Mouse (Mus musculus) spleen, embryonic (tissue): ENCODE data around the gene Pbxip1.

Source experiments
- CTCF ChIA-PET: fragments of 350-600 bp; sonication (Branson Sonifier 250); formaldehyde crosslinking; loops from one replicate; lab custom pipeline; 2022; lab: Charles Lee

Pbxip1 gene

GRCm38 (mm10) chr3:89479055-89479454 is 42.5 kb downstream of the Pbxip1 start:
- CTCF ChIA-PET, result no interaction called here

GRCm38 (mm10) chr3:89481488-89481887 is 45.0 kb downstream of the Pbxip1 start:
- CTCF ChIA-PET, result interaction anchor here (0.6 to 1.5 kb wide), 2 partner anchors 25 to 288 kb away, joined by 3 read pairs; no protein-coding TSS in a partner anchor

GRCm38 (mm10) chr3:89482249-89482648 is 45.7 kb downstream of the Pbxip1 start:
- CTCF ChIA-PET, result interaction anchor here (0.6 to 1.5 kb wide), 3 partner anchors 26 to 175 kb away, joined by 3 to 6 read pairs (median 3); no protein-coding TSS in a partner anchor

DNA sequence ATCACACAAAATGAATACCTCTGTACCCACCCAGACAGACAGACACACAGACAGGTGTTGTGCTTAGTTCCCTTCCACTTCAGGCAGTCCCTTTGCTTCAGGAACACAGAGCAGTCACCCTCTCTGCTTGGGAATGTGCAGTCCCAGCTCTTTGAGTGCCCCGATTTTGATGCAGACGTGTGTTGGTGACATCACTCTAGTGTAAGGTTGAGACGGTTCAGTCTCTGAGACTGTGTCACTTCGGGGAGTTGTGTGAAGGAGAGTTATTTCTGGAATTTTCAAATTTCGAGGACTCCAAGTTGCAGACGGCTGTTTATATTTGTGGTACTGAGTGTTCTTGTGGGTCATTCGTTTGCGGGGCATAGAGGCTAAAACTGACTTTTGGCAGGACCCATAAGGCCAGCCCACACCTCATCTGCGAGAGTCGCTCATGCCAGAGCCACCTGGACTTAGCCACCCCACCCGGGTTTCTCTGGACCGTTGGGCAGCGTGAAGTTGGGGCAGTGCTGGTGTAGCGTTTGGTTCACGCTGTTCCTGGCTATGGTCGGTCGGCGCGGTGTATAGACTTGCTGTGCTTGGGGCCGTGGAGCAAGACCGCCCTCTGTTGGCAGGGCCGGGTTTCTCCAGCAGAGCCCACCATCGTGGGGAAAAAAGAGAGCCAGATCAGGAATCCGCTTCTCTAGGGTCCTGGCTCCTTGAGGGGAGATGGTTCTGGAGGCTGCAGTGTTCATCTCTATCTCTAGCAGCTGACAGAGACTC is 48.4 kb downstream of the Pbxip1 start:
- CTCF ChIA-PET, result interaction anchor here (0.8 to 1.6 kb wide), 3 partner anchors 10 to 144 kb away, joined by 3 to 4 read pairs (median 3); no protein-coding TSS in a partner anchor

DNA sequence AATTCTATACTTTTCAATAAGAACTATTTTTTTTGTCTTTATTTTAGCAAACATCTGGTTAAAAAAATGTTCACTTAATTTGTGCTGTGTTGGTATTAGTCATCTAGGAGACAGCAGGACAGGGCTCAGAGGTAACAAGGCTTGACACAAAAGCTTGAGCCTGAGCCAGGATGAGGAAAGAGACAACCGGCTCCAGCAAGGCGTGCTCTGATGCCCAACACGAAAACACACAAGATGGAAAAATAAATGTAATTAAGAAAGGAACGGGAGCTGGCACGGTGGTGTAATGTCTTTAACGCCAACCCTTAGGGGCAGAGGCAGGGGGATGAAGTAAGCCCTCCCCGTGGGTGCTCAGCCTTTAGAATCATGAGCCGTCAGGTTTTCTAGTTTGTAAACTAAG is 49.6 kb downstream of the Pbxip1 start:
- CTCF ChIA-PET, result interaction anchor here (0.6 kb wide), 1 partner anchor 94 kb away, joined by 7 read pairs; no protein-coding TSS in a partner anchor

- CTCF ChIA-PET, result no interaction called here
Measured at GRCm38 (mm10) chr3:89486916-89487702, 50.6 kb downstream of the Pbxip1 start.

DNA sequence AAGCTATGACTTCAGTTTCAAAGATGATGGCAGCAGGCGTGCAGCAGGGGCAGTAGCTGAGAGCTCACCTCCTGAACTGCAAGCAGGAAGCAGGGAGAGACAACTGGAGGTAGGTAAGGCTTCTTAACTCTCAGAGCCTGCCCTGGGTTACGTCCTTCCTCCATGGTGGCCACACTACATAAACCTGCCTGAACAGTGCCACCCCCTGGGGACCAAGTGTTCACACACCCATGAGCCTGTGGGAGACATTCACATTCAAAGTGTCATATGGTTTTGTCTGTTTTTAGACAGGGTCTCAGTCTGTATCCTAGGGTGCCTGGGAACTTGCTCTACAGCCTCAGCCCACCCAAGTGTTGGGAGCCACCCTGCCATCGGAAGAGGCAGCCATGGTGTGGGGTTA is 54.3 kb downstream of the Pbxip1 start:
- CTCF ChIA-PET, result no interaction called here

GRCm38 (mm10) chr3:89491559-89491958 is 55.1 kb downstream of the Pbxip1 start:
- CTCF ChIA-PET, result no interaction called here

- CTCF ChIA-PET, result no interaction called here
Measured at GRCm38 (mm10) chr3:89492701-89493151, 56.2 kb downstream of the Pbxip1 start.

GRCm38 (mm10) chr3:89494630-89495029 is 58.1 kb downstream of the Pbxip1 start:
- CTCF ChIA-PET, result interaction anchor here (0.6 kb wide), 1 partner anchor 78 kb away, joined by 4 read pairs; no protein-coding TSS in a partner anchor

DNA sequence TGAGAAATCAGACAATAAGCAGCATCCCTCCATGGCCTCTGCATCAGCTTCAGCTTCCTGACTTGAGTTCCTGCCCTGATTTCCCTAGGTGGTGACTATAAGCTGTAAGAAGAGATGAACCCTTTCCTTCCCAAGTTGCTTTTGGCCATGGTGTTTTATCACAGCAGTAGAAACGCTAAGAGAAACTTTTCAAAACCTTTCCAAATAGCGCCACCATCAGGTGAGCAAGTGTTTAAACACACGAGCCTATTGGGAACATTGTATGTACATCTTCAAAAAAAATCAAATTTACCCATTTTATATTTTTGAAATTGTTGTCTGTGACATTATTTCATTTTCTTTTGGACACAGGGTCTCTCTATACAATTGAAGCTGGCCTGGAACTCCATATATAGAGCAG is 59.9 kb downstream of the Pbxip1 start:
- CTCF ChIA-PET, result no interaction called here

DNA sequence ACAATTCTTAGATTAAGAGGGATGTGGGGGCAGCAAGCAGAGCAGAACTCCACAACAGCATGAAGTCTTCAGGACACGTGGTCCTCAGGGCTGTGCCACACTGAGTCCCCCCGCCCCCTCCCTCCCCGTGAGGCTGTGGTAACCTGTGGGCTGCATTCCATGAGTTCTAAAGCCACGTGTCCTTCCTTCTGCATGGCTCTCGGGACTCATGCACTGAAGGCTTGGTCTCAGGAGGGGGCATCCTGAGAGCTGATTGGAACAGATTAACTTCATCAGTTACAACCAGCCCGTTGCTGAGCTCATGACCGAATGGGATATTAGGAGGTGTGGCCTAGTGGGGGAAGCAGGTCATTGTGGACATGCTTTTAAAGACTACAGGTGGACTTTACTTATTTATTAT is 63.2 kb downstream of the Pbxip1 start:
- CTCF ChIA-PET, result no interaction called here
